Mouse (Mus musculus) liver, embryonic 16.5 days (tissue): ENCODE measurements at regions not wholly inside any gene's neighbourhood (a gene's known extent, or its start where the extent isn't known, plus 50 kb on each side); places are given as distances from the start of the nearest gene placed in this dataset.

Experiments
- ATAC-seq: fragments of 200-750 bp; cut with Nextera tagmentation; 2 replicates; pipeline ENCODE4 v1.8.0; 2017; ENCODE audit warnings: low read depth, mild to moderate bottlenecking, moderate number of reproducible peaks, moderate library complexity
- H3K27ac ChIP-seq: fragments of 300-500 bp; sonication (generic); 2 replicates; pipeline ENCODE4 v1.5.1; 2014; ENCODE audit warnings: mild to moderate bottlenecking, low read length
- H3K27me3 ChIP-seq: fragments of 300-500 bp; sonication (generic); 2 replicates; pipeline ENCODE4 v1.6.1; 2014; ENCODE audit warnings: low read depth, low read length, mixed read lengths; ENCODE audit not compliant: control insufficient read depth, insufficient read depth
- H3K36me3 ChIP-seq: fragments of 300-500 bp; sonication (generic); 2 replicates; pipeline ENCODE4 v1.6.1; 2014; ENCODE audit warnings: mild to moderate bottlenecking; ENCODE audit not compliant: control insufficient read depth, insufficient read depth
- H3K4me1 ChIP-seq: fragments of 300-500 bp; sonication (generic); 2 replicates; pipeline ENCODE4 v1.6.1; 2014; ENCODE audit warnings: low read depth, low read length, mixed read lengths; ENCODE audit not compliant: control insufficient read depth
- H3K4me2 ChIP-seq: fragments of 300-500 bp; sonication (generic); 2 replicates; pipeline ENCODE4 v1.6.1; 2014; ENCODE audit warnings: low read depth, low read length, mixed read lengths
- H3K4me3 ChIP-seq: fragments of 300-500 bp; sonication (generic); 2 replicates; pipeline ENCODE4 v1.5.1; 2014; ENCODE audit warnings: low read depth, mild to moderate bottlenecking, low read length
- H3K9ac ChIP-seq: fragments of 300-500 bp; sonication (generic); 2 replicates; pipeline ENCODE4 v1.6.1; 2014; ENCODE audit warnings: low read depth, low read length
- H3K9me3 ChIP-seq: fragments of 300-500 bp; sonication (generic); replicated peaks from 2 replicates; pipeline ENCODE4 v1.6.1; 2016; ENCODE audit warnings: low read length; ENCODE audit not compliant: control insufficient read depth
- WGBS: fragments of 180-500 bp; shearing (Covaris S2); extraction: QIAGEN DNeasy Blood & Tissue Kit; methylation state at CpG from one replicate; pipeline ENCODE4 v1.1.7; 2014; ENCODE audit not compliant: insufficient replicate concordance; 5-methylcytosine and 5-hydroxymethylcytosine counted together

GRCm38 (mm10) chr12:109539046-109539445 is 61.1 kb downstream of the Rtl1 start:
- H3K9me3 ChIP-seq, result peaks cover 6% of the 10 kb centered on the region
- ATAC-seq, result peak; percentile 28
- H3K4me3 ChIP-seq, result no peak overlapping the region
- 0 out of 2 replicates have a peak overlapping the region, but pooled peaks have one; percentile 10 for H3K27ac ChIP-seq
- 57% methylated on average over 8 of the region's 8 CpGs for WGBS
- H3K27me3 ChIP-seq, result no peaks in the 10 kb centered on the region; the same call in 1 of the 2 replicates
- H3K4me1 ChIP-seq, result peaks cover 2% of the 10 kb centered on the region
- H3K9ac ChIP-seq, result no peak overlapping the region
- H3K4me2 ChIP-seq, result no peak overlapping the region
- no peaks in the 10 kb centered on the region for H3K36me3 ChIP-seq

GRCm38 (mm10) chr12:109538641-109539040 is 61.5 kb downstream of the Rtl1 start:
- ATAC-seq, result no peak
- Histone ChIP-seq H3K9me3 (peaks cover 6% of the 10 kb centered on the region), H3K4me3 (no peak overlapping the region), H3K27ac (0 out of 2 replicates have a peak overlapping the region, but pooled peaks have one; percentile 10), H3K4me2 (no peak overlapping the region), H3K4me1 (peaks cover 2% of the 10 kb centered on the region), H3K27me3 (no peaks in the 10 kb centered on the region; the same call in 1 of the 2 replicates), H3K36me3 (no peaks in the 10 kb centered on the region), H3K9ac (no peak overlapping the region)
- 75% methylated on average over 3 of the region's 3 CpGs for WGBS

- H3K27me3 ChIP-seq, result peaks cover 1% of the 10 kb centered on the region; the same call in 1 of the 2 replicates
- H3K4me3 ChIP-seq, result no peak overlapping the region
- no peaks in the 10 kb centered on the region for H3K36me3 ChIP-seq
- ATAC-seq, result no peak
- no peak overlapping the region for H3K9ac ChIP-seq
- peaks cover 6% of the 10 kb centered on the region for H3K9me3 ChIP-seq
- H3K4me1 ChIP-seq, result peaks cover 12% of the 10 kb centered on the region
- H3K27ac ChIP-seq, result 0 out of 2 replicates have a peak overlapping the region, but pooled peaks have one; percentile 15
- 39% methylated on average over 3 of the region's 3 CpGs for WGBS
- H3K4me2 ChIP-seq, result no peak overlapping the region
These were observed 63.6 kb downstream of the Rtl1 start for GRCm38 (mm10) chr12:109536536-109536935.

GRCm38 (mm10) chr12:109532392-109532791 is 67.7 kb downstream of the Rtl1 start:
- no peak for ATAC-seq
- H3K36me3 ChIP-seq, result no peaks in the 10 kb centered on the region
- H3K4me1 ChIP-seq, result peaks cover 26% of the 10 kb centered on the region
- no peak overlapping the region for H3K4me2 ChIP-seq
- WGBS, result 39% methylated on average over 8 of the region's 8 CpGs
- peaks cover 9% of the 10 kb centered on the region for H3K27me3 ChIP-seq
- H3K27ac ChIP-seq, result peak overlapping the region; percentile 78
- peaks cover 2% of the 10 kb centered on the region; the same call in 1 of the 2 replicates for H3K9me3 ChIP-seq
- H3K9ac ChIP-seq, result no peak overlapping the region
- H3K4me3 ChIP-seq, result no peak overlapping the region

- H3K27ac ChIP-seq, result peak overlapping the region; percentile 78
- 48% methylated on average over 8 of the region's 8 CpGs for WGBS
- peak; percentile 68 for ATAC-seq
- H3K4me3 ChIP-seq, result no peak overlapping the region
- H3K36me3 ChIP-seq, result no peaks in the 10 kb centered on the region
- peaks cover 26% of the 10 kb centered on the region for H3K4me1 ChIP-seq
- H3K4me2 ChIP-seq, result no peak overlapping the region
- H3K27me3 ChIP-seq, result peaks cover 9% of the 10 kb centered on the region
- H3K9ac ChIP-seq, result no peak overlapping the region
- H3K9me3 ChIP-seq, result peaks cover 2% of the 10 kb centered on the region; the same call in 1 of the 2 replicates
These were observed 68.6 kb downstream of the Rtl1 start for GRCm38 (mm10) chr12:109531347-109532023.

- ATAC-seq, result no peak
- no peak overlapping the region for H3K27ac ChIP-seq
- no peak overlapping the region for H3K4me2 ChIP-seq
- H3K27me3 ChIP-seq, result peaks cover 9% of the 10 kb centered on the region
- H3K4me1 ChIP-seq, result peaks cover 26% of the 10 kb centered on the region
- no peak overlapping the region for H3K9ac ChIP-seq
- no peak overlapping the region for H3K4me3 ChIP-seq
- H3K36me3 ChIP-seq, result no peaks in the 10 kb centered on the region
- H3K9me3 ChIP-seq, result peaks cover 2% of the 10 kb centered on the region; the same call in 1 of the 2 replicates
- 30% methylated on average over 19 of the region's 19 CpGs for WGBS
These were observed 69.7 kb downstream of the Rtl1 start for GRCm38 (mm10) chr12:109530215-109531050.

GRCm38 (mm10) chr12:109529501-109529900 is 70.6 kb downstream of the Rtl1 start:
- H3K9me3 ChIP-seq, result peaks cover 2% of the 10 kb centered on the region; the same call in 1 of the 2 replicates
- ATAC-seq, result no peak
- 41% methylated on average over 6 of the region's 6 CpGs for WGBS

GRCm38 (mm10) chr12:109528966-109529365 is 71.2 kb downstream of the Rtl1 start:
- ATAC-seq, result no peak
- 39% methylated on average over 5 of the region's 5 CpGs for WGBS
- H3K27ac ChIP-seq, result no peak overlapping the region

More at GRCm38 (mm10) chr12:109529501-109529900, 70.6 kb downstream of the Rtl1 start:
- H3K4me2 ChIP-seq, result no peak overlapping the region
- no peak overlapping the region for H3K9ac ChIP-seq
- peaks cover 24% of the 10 kb centered on the region for H3K4me1 ChIP-seq
- no peak overlapping the region for H3K27ac ChIP-seq
- H3K4me3 ChIP-seq, result no peak overlapping the region
- H3K36me3 ChIP-seq, result no peaks in the 10 kb centered on the region
- peaks cover 9% of the 10 kb centered on the region for H3K27me3 ChIP-seq

More at GRCm38 (mm10) chr12:109528966-109529365, 71.2 kb downstream of the Rtl1 start:
- no peak overlapping the region for H3K4me3 ChIP-seq
- H3K4me1 ChIP-seq, result peaks cover 24% of the 10 kb centered on the region
- no peaks in the 10 kb centered on the region for H3K36me3 ChIP-seq
- H3K9me3 ChIP-seq, result peaks cover 2% of the 10 kb centered on the region; the same call in 1 of the 2 replicates
- peaks cover 9% of the 10 kb centered on the region for H3K27me3 ChIP-seq
- H3K4me2 ChIP-seq, result no peak overlapping the region
- no peak overlapping the region for H3K9ac ChIP-seq
